Mouse (Mus musculus): ENCODE results near the gene Mpc1. TPM values are rescaled to one million over a fixed set of nuclear protein-coding genes. Genes with fewer than 3 reads are reported as not detected.

Mpc1 gene
- total RNA-seq, 2 experiments from 2014 or later, result 134 to 141 TPM

- no peak for DNase-seq (ENCODE audit: low spot score in 2 of 2)
Measured at GRCm38 (mm10) chr17:8277266-8277665, 5.4 kb upstream of the Mpc1 start.

GRCm38 (mm10) chr17:8278356-8278755 is 4.3 kb upstream of the Mpc1 start:
- no peak for DNase-seq (ENCODE audit: low spot score in 2 of 2)

- peak; percentile 94 to 97 for DNase-seq (ENCODE audit: low spot score in 2 of 2)
Measured at GRCm38 (mm10) chr17:8283526-8284253, 986 bp downstream of the Mpc1 start.

- DNase-seq (ENCODE audit: low spot score in 2 of 2), result peak in 1 of 2 experiments; percentile 21
Measured at GRCm38 (mm10) chr17:8284254-8284661, 1.6 kb downstream of the Mpc1 start.

- DNase-seq (ENCODE audit: low spot score in 2 of 2), result no peak
Measured at GRCm38 (mm10) chr17:8285056-8285455, 2.4 kb downstream of the Mpc1 start.

- no peak for DNase-seq (ENCODE audit: low spot score in 2 of 2)
Measured at GRCm38 (mm10) chr17:8286987-8287386, 4.3 kb downstream of the Mpc1 start.

GRCm38 (mm10) chr17:8289993-8290679 is 7.4 kb downstream of the Mpc1 start:
- no peak for DNase-seq (ENCODE audit: low spot score in 2 of 2)

GRCm38 (mm10) chr17:8290736-8291135 is 8.0 kb downstream of the Mpc1 start:
- no peak for DNase-seq (ENCODE audit: low spot score in 2 of 2)

- no peak for DNase-seq (ENCODE audit: low spot score in 2 of 2)
Measured at GRCm38 (mm10) chr17:8295825-8296224, 13.1 kb downstream of the Mpc1 start.

- no peak for DNase-seq (ENCODE audit: low spot score in 2 of 2)
Measured at GRCm38 (mm10) chr17:8296313-8296844, 13.7 kb downstream of the Mpc1 start.

GRCm38 (mm10) chr17:8297746-8298145 is 15.0 kb downstream of the Mpc1 start:
- DNase-seq (ENCODE audit: low spot score in 2 of 2), result no peak

GRCm38 (mm10) chr17:8298281-8298680 is 15.6 kb downstream of the Mpc1 start:
- no peak for DNase-seq (ENCODE audit: low spot score in 2 of 2)

GRCm38 (mm10) chr17:8299524-8299923 is 16.8 kb downstream of the Mpc1 start:
- no peak for DNase-seq (ENCODE audit: low spot score in 2 of 2)

GRCm38 (mm10) chr17:8301515-8301914 is 18.8 kb downstream of the Mpc1 start:
- no peak for DNase-seq (ENCODE audit: low spot score in 2 of 2)

- no peak for DNase-seq (ENCODE audit: low spot score in 2 of 2)
Measured at GRCm38 (mm10) chr17:8302772-8303438, 20.2 kb downstream of the Mpc1 start.

- no peak for DNase-seq (ENCODE audit: low spot score in 2 of 2)
Measured at GRCm38 (mm10) chr17:8303671-8304070, 21.0 kb downstream of the Mpc1 start.

GRCm38 (mm10) chr17:8305801-8306200 is 23.1 kb downstream of the Mpc1 start:
- no peak for DNase-seq (ENCODE audit: low spot score in 2 of 2)

- DNase-seq (ENCODE audit: low spot score in 2 of 2), result peak; percentile 97 to 98
Measured at GRCm38 (mm10) chr17:8310838-8311614, 28.3 kb downstream of the Mpc1 start, which contains the start of gene Sft2d1. Sft2d1 (plus strand) TSS chr17:8311102.

- no peak for DNase-seq (ENCODE audit: low spot score in 2 of 2)
Measured at GRCm38 (mm10) chr17:8311751-8312150, 29.0 kb downstream of the Mpc1 start.

- DNase-seq (ENCODE audit: low spot score in 2 of 2), result no peak
Measured at GRCm38 (mm10) chr17:8313976-8314375, 31.3 kb downstream of the Mpc1 start.

- peak in 1 of 2 experiments; percentile 34 for DNase-seq (ENCODE audit: low spot score in 2 of 2)
Measured at GRCm38 (mm10) chr17:8316251-8316650, 33.5 kb downstream of the Mpc1 start.

Data from layer of hippocampus, adult 18-20 months (tissue).